Mouse (Mus musculus) cerebellum, adult 9-11 months (tissue): ENCODE results near the gene Slc16a10.

Experiments used
- DNase-seq: peaks from one replicate; pipeline ENCODE4 v3.0.0; 2022

Slc16a10 gene

DNA sequence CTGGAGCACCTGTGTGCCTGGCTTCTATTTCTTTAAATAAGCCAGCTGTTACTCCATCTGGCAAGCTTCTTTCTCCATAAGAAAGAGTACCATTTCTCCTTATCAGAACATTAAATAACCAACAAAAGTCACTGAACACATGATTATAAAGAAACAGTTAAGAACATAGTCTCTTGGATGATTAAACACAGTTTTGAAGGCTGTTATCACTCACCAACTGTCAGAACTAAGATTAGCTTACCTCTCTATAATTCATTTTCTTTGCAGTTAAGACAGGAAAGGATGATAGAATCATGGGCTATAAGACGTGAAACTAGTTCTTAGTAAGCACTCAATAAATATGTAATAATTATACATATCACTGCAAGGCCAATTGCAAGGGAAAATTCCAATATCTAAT is 36.9 kb downstream of the Slc16a10 start:
- no peak for DNase-seq

DNA sequence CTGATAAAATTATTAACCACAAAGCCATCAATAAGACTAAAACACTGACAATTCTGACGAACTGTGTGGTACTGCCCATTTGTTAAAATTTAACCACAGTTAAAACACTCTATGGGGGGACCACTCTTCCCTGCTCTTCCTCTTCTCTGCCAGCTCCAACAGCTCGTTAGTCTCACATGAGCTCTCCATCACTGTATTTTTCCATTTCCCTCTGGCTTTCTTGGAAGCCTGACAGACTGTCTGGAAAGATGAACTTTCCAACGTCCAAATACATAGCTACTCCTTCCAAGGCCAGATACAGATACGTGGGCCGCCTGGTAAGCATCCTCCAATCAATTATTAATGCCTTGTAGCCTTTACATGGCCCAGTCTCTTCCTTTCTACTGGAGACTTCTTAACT is 38.3 kb downstream of the Slc16a10 start:
- DNase-seq, result peak; percentile 77

GRCm38 (mm10) chr10:40102986-40103385 is 39.1 kb downstream of the Slc16a10 start:
- peak; percentile 39 for DNase-seq

DNA sequence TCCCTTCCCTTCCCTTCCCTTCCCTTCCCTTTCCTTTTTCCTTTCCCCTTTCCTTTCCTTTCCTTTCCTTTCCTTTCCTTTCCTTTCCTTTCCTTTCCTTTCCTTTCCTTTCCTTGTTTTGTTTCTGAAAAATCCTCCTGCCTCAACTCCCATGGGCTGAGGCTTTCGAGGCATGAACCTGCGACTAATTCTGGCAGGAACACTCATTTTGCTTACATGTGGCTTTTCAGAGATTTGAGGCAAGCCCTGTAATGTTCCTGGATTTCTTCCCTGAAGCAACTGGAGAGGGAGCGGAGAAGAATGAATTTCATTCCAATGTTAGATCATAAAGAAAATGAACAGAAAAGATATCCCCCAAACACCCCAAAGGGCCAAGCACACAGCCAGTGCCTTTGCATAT is 39.9 kb downstream of the Slc16a10 start:
- DNase-seq, result no peak

DNA sequence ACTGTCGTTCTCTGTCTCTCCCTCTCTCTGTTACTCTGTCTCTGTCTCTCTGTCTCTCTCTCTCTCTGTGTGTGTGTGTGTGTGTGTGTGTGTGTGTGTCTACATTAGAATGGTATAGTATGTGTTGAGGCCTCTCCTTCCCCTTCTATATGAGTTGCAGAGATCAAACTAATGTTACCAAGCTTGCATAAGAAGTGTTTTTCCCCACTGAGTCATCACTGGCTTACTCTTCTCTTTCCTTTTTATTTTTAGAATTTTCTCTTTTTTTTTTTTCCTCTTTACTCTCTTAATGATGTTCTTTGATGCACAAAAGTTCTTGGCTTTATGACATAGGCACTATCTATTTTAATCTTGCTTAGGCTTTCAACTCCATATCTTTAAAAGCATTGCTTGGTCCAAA is 43.6 kb downstream of the Slc16a10 start:
- DNase-seq, result no peak

GRCm38 (mm10) chr10:40097519-40097918 is 44.5 kb downstream of the Slc16a10 start:
- DNase-seq, result no peak

GRCm38 (mm10) chr10:40094752-40095151 is 47.3 kb downstream of the Slc16a10 start:
- no peak for DNase-seq

DNA sequence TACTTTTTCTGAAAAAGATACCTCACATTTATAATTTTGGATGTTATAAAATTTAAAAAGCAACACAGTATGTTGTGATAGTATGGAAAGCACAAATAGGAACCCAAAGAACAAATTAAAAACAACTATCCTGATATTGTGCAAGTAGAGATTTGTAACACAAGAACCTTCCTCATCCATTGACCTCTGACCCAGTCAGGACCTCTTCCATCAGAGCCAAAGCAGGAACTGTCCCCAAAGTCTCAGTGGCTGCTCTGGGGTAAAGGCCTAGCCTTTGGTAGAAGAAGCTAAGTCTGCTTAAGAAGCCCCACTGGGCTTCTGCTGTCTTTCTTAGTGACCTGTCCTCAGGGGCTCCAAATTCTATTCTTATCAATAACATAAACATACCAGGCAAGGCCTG is 48.5 kb downstream of the Slc16a10 start:
- DNase-seq, result no peak

- no peak for DNase-seq
These were observed 50.6 kb downstream of the Slc16a10 start for GRCm38 (mm10) chr10:40091455-40091854.

DNA sequence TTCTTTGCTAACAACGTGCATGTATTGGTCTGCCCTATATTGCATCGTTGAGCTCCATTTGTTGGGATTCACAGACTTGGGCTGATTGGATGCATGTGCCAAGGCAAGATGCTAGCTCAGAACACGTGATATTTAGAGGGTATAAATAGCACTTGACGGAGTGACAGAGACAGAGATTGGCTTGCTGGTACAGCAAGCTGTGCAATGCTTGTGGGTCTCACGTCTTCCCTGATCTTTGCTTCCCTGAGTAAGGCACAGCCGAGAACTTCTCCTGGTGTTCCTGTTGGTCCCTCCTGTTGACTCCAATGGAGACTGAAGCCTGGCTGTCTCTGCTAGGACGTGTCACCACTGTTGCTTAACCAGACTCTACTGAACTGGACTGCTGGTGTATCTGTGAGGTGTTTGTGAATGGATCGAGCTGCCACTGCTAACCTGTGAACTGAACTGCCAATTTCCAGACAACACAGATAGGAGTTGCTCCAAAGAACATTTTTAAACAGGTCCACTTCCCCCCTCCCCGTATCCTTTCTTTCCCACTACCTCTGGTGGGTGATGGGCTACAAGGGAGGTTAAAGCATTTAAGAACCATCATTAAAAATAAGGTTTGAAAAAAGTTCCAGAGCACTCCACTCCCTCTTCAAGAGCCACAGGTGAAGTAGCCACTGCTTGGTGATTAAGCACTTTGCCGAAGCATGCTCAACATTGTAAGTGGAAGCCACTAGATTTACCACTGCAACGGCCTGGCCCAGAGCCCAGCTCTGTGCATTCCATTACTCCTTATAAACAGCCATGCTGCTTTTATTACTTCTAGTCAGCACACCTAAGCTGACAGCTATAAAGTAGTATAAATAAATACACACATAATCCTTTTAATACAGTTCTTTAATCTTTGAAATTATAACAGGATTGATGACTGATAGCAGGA is 51.3 kb downstream of the Slc16a10 start:
- no peak for DNase-seq

GRCm38 (mm10) chr10:40084332-40085093 is 57.5 kb downstream of the Slc16a10 start:
- peak; percentile 40 for DNase-seq

DNA sequence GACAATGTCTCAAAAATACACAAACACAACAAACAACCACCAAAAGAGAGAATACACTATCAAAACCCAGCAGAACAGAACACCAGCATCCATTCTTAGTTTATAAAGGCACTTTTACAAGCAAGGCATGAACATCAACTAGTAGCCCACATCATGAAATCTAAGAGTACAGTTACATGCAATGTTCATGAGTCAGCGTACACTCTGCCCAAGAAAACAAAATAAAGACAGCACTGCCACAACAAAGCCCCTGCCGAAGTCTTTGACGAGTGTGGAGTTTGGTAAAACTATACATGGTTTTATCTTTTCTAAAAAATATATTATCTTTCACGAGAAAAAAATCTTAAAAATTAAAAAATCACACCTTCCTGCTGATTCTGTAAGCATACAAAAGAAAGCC is 58.5 kb downstream of the Slc16a10 start:
- DNase-seq, result no peak

GRCm38 (mm10) chr10:40082668-40083067 is 59.4 kb downstream of the Slc16a10 start:
- DNase-seq, result no peak

DNA sequence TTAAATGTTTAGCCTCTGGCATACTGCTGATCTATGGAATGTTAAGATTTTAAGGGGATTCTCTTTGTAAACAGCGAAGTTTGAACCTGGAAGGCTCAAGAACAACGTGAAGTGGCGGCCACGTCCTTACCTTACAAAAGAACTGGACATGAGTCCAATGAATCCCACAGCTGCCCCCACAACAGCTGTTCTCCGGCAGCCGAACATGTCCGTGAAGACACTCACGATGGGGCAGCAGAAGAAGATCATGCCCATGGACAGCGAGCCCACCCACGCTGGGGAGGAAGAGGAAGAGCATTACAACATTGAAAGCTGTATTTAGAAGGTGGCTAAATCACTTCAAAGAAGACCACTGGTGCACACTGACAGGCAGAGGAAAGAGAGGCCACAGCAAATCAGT is 61.5 kb downstream of the Slc16a10 start:
- no peak for DNase-seq

- no peak for DNase-seq
These were observed 62.8 kb downstream of the Slc16a10 start for GRCm38 (mm10) chr10:40079256-40079655.

DNA sequence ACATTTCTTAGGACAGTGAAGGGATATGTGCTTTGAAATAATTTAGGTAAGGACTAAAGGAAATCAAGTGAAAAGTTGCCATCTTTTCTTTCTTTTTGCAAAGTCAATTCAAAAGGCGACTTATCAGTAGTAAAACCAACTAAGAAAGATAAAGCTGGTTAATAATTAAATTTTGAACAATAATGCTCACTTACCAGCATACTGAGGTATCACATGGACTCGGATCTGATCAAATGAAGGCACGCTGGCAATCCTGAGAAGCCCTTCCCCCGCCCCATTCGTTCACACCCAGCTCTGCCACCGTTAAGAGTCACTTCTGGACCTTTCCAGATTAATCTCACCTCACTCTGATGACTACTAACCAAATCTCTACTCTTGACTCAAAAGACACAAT is 64.1 kb downstream of the Slc16a10 start:
- DNase-seq, result no peak

DNA sequence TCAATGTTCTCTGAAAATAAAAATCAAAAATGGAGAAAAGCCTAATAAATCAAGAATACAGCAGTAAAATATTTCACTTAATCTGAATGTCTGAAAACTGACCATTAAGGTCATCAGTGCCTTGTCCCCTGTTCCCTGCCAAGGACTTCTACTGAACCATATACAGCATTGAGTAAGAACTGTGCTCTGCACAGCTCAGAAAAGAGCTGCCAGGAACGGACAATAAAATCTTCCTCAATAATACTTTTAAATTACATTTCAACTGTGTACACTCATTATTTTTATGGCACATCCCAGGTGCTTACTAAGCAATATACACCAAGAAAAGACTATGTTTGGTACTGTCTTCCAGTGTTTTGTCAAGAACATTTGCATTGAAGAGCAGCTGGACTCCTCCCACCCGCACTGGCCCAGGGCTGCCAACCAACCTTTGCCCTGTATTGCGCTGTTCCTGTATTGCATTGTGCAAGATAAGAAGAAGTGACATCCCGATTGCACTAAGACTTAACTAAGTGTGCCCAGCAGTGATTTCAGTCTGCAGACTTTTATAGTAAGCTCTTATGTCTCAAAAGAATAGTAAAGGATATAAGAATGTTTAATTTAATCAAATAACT is 64.6 kb downstream of the Slc16a10 start:
- DNase-seq, result no peak

DNA sequence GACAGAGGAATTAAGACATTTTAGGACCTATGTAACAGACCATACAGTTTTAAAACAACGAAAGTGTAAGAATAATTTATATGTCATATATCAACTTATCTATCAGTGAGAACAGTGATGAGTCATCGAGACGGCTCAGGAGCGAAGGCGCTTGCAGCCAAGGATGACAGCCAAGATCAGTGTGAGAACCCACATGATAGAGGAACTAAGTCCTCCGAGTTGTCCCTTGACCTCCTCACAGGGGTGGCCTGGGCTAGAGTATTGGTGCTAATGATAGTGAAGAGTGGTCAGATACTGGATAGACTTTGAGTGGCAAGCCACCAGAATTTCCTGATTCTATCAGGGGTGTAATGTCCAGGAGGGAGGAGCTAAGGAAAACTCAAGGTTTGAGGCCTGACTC is 68.5 kb downstream of the Slc16a10 start:
- no peak for DNase-seq

DNA sequence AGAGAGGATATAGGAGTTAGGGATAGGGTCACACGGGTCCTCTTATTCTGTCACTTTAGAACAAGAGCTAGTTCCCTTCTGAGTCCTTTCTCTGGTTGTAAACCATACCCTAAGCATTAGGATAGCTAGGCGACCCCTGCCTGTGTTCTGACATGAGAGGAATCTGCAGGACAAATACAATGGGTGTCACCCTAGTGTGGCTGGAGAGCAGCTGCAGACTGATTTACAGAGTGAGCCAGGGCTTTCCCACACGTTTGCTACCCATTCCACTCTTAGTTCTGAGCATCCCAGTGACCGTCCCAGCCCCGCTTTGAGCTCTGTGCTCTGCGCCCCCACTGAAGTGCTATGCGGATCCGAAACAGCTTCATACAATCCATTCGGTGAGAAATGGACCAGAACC is 71.4 kb downstream of the Slc16a10 start:
- no peak for DNase-seq

- DNase-seq, result no peak
These were observed 72.8 kb downstream of the Slc16a10 start for GRCm38 (mm10) chr10:40069270-40069669.

DNA sequence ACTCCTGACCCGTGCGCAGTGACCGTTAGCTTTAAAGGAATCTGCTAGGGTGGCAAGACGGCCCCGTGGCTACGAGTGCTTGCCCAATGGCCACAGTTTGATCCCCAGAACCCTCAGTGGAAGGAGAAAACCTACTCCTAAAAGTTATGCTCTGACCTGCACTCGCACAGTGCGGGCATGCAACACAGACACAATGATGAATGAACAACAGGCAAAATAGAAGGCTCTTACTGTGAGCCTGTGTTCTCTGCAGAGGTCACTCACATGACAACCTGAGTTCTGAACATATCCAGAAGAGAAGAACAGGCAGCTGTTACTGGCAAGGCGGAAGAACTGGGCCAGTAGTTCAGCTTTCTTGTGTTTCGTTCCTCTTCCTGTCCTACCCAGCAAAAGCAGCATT is 73.5 kb downstream of the Slc16a10 start:
- no peak for DNase-seq

DNA sequence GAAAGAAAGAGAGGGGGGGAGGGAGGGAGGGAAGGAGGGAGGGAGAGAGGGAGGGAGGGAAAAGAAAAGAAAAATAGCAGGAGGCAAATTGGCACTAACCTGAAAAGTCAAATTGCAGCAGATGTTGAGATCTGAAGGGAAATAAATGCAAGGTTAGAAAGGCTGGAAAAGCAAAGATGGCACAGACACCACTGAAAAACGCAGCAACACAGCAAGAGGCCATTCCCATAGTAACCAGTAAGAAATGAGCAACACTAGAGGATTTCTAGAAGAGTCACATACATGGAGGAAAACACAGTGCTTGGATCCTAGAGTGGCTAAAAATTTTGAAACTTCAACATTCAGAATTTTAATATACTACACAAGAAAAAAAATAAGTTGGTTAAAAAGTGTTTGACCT is 74.5 kb downstream of the Slc16a10 start:
- DNase-seq, result no peak

- no peak for DNase-seq
These were observed 75.0 kb downstream of the Slc16a10 start for GRCm38 (mm10) chr10:40067071-40067470.

DNA sequence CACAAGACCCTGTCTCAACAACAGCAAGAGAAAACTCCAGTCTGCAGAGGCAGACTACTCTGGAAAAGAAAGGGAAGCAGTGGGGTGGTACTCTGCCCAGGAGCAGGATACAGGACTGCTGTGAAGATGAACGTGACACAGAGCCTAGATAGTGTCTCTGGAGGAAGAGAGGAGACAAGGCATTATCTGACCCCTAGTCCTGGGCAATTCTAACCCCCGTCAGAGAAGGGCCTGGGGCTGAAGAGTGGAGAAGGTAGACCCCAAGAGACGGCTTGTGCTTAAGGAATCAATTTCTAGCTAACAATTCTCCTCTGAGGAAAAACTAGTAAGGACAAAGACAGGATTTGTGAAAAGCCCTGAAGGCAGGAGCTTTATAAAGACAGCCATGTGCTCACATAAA is 76.7 kb downstream of the Slc16a10 start:
- no peak for DNase-seq
